Mouse (Mus musculus): ENCODE results near the gene Gm20538. TPM values are rescaled to one million over a fixed set of nuclear protein-coding genes. Genes with fewer than 3 reads are reported as not detected.

Gene Gm20538
- total RNA-seq (2022): not detected

GRCm38 (mm10) chr19:44552731-44553130 is at the start of gene Gm20538:
TSS of gene Gm20538 (minus strand) at chr19:44552831.
- no peak for DNase-seq (ENCODE audit: low spot score in 2 of 2)

GRCm38 (mm10) chr19:44594180-44594579 is 41.5 kb upstream of the Gm20538 start:
- no peak for DNase-seq (ENCODE audit: low spot score in 2 of 2)

- DNase-seq (ENCODE audit: low spot score in 2 of 2): no peak
These were observed 39.0 kb upstream of the Gm20538 start for GRCm38 (mm10) chr19:44591638-44592037.

DNA sequence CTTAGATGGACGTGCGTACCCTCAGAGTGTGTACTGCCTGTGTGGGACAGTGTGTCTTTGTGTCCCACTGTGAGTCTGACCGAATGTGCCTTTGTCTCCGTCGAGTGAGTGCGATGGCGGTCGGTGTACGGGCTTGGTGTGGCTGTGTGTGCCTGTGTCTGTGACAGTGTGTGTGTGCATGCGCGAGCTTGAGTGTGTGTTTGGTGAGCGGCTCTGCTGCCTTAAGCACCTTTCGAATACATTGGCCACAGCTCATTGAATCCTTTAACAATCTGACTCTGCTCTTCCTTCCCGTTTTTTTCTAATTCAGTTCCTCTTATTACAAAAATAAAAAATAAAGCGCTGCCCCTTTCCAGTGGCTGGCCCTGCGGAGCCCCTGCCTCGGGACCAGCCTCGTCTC is 38.4 kb upstream of the Gm20538 start:
- no peak for DNase-seq (ENCODE audit: low spot score in 2 of 2)

- no peak for DNase-seq (ENCODE audit: low spot score in 2 of 2)
These were observed 37.1 kb upstream of the Gm20538 start for GRCm38 (mm10) chr19:44589591-44590223.

DNA sequence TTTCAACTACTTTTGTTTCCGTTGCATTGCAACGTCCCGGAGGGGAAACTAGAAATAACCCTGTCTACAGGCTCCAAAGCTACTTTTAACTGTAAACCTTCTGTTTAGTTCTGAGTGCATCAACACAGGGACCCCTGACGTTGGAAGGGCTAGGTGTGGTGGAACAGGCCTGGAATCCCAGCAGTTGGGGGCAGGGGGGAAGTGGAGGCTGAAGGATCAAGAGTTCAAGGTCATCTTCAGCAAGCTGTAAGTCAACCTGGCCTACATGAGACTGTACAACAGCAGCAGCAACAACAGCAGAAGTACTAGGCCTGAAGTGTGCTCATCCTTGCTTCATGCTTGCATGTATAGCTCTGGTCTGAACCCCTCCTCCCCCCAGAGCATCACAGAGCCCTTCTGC is 35.4 kb upstream of the Gm20538 start:
- DNase-seq (ENCODE audit: low spot score in 2 of 2): no peak

- peak; percentile 81 to 95 for DNase-seq (ENCODE audit: low spot score in 2 of 2)
These were observed 30.1 kb upstream of the Gm20538 start for GRCm38 (mm10) chr19:44582638-44583309.

DNA sequence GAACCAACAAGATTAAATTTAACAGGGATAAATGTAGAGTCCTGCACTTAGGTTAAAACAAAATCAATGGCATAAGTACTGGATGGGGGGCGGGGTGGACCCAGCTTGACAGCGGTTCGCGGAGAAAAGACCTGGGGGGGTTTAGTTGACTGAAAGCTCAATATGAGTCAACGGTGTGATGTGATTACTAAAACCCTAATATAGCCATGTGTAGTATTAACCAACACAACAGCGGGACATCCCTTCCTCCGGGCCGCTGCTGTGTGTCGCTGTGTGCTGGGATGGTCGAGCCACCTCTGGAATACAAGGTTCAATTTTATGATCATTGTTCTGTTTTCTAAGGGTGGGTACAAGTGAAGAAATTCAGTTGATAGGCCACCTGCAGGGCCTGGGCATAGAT is 29.5 kb upstream of the Gm20538 start:
- DNase-seq (ENCODE audit: low spot score in 2 of 2): no peak

GRCm38 (mm10) chr19:44578038-44578437 is 25.4 kb upstream of the Gm20538 start:
- no peak for DNase-seq (ENCODE audit: low spot score in 2 of 2)

GRCm38 (mm10) chr19:44576275-44576674 is 23.6 kb upstream of the Gm20538 start:
- DNase-seq (ENCODE audit: low spot score in 2 of 2): no peak

DNA sequence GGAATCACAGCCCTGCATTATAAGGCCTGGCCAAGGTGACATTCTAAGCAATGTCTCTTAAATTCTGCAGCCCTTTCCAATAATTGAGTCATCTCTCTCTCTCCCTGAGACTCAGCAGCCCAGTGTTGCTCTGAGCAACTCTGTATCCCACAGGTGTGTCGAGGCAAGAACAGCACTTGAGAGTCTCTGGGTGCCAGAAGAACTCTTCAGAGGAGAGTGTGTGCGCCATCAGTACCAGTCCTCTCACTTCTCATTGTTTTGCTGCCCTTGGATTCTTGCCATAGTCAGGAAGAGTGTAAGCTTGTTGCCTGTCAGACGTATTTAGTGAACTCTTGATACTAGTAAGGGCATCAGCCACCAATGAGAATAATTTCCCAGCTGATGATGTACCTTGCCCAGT is 15.1 kb upstream of the Gm20538 start:
- no peak for DNase-seq (ENCODE audit: low spot score in 2 of 2)

- DNase-seq (ENCODE audit: low spot score in 2 of 2): no peak
These were observed 11.4 kb upstream of the Gm20538 start for GRCm38 (mm10) chr19:44564006-44564405.

GRCm38 (mm10) chr19:44562652-44563206 is 10.1 kb upstream of the Gm20538 start, which contains the start of gene Hif1an:
TSS of gene Hif1an (plus strand) at chr19:44562850.
- DNase-seq (ENCODE audit: low spot score in 2 of 2): peak; percentile 93 to 96

GRCm38 (mm10) chr19:44554861-44555590 is 2.4 kb upstream of the Gm20538 start, which contains the start of gene Ndufb8:
TSS of gene Ndufb8 (minus strand) at chr19:44555440.
- DNase-seq (ENCODE audit: low spot score in 2 of 2): peak; percentile 90 to 94

DNA sequence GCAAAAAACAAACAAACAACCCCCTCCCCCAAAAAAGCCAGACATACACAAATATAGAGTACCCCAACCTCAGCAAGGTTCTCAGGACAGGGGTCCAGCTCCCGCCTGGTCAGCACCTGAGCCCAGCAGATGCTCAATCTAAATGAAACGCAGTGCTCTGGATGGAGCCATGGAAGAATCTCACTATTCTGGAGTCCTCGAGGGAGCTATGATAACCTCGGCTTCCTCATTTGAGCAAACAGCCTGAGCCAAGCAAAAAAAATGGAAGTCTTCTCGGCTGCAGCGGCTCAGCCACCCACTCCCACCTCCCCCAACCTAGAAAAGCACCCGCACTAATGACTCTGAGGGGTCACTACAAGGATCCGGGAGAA is 1.8 kb upstream of the Gm20538 start:
- no peak for DNase-seq (ENCODE audit: low spot score in 2 of 2)

GRCm38 (mm10) chr19:44553286-44553685 is 655 bp upstream of the Gm20538 start:
- DNase-seq (ENCODE audit: low spot score in 2 of 2): no peak

- DNase-seq (ENCODE audit: low spot score in 2 of 2): no peak
These were observed 7.2 kb downstream of the Gm20538 start, which contains the start of gene Sec31b for GRCm38 (mm10) chr19:44545321-44546041. TSS of gene Sec31b (minus strand) at chr19:44545864.

- peak in 1 of 2 experiments; percentile 73 for DNase-seq (ENCODE audit: low spot score in 2 of 2)
These were observed 7.9 kb downstream of the Gm20538 start for GRCm38 (mm10) chr19:44544775-44545174.

GRCm38 (mm10) chr19:44544372-44544771 is 8.3 kb downstream of the Gm20538 start:
- DNase-seq (ENCODE audit: low spot score in 2 of 2): no peak

DNA sequence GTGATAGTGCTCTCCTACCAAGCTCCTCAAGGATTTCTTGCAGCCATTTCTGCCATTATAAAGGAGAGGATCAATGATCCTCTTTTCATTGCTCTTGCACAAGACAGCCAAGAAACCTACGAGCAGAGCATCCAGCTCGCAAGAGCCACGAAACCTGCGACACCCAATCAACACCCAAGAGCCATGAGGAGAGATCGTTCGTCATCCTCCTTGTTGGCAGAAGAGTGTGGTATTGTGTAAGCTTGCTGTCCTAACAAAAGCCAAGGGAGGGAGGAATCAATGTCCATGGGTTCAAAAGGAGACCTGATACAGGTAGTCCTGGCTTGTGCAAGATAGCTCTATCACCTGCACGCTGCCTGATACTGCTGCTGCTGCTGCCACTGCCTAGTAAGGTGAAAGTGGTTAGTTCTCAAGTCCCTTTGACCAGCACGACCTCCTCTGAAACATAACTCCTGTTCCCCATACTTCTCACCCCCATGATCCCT is 9.9 kb downstream of the Gm20538 start:
- no peak for DNase-seq (ENCODE audit: low spot score in 2 of 2)

DNA sequence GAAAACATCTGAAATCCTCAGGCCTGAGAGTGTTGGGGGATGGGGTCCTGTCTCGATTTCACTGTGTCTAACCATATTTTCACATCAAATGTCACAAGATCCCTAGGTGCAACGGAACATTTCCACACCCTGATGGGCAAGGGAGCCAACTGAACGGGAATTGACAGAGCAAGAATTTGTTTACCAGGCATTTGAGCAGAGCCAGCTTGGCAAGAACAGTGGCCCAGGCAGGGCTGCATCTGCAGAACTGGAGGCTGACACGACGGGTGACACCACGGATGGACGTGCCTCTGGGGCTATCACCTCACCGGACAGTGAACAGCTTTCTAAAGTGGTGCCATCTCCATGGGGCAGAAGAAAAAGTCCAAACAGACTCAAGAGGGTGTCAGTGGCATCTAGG is 15.2 kb downstream of the Gm20538 start:
- no peak for DNase-seq (ENCODE audit: low spot score in 2 of 2)

Measured in layer of hippocampus, adult 8-10 months (tissue).